Mouse (Mus musculus): ENCODE measurements around the gene Parp3. TPM values are rescaled to one million over a fixed set of nuclear protein-coding genes. Genes with fewer than 3 reads are reported as not detected.

Parp3 gene
- polyA plus RNA-seq, 1 experiment from 2014 or later, result 3.7 TPM

DNA sequence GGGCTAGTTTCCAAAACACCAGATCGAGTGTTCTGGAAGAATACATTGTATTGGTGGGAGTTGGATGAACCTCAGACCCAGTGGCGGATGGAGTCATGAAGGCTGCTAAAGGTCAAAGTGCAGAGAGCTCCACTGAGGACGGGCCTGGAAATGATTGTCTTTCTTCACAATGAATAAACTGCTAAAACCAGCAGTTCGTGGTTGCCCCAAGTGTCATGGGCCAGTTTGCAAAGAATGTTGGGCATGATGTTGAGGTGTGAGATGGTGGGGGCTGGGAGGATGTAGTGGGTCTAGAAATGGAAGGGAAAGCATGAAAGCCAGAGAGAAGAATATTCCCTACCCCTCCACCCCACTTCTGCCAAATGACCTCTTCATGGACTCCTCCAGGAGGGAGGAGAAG lies 31.9 kb downstream of the Parp3 start:
- no peak overlapping the region for H3K4me3 ChIP-seq
- H3K4me1 ChIP-seq, result peaks cover 33% of the 10 kb centered on the region
- no peak overlapping the region for H3K27ac ChIP-seq
- H3K9me3 ChIP-seq, result no peaks in the 10 kb centered on the region
- H3K4me2 ChIP-seq (replicated peaks), result no peak overlapping the region
- ATAC-seq (ENCODE audit: insufficient number of reproducible peaks, insufficient read depth, low FRiP score, low TSS enrichment), result no peak
- H3K9ac ChIP-seq, result no peak overlapping the region
- WGBS, result 66% methylated on average over 4 of the region's 4 CpGs
- no peaks in the 10 kb centered on the region for H3K27me3 ChIP-seq
- 0 out of 2 replicates have a peak, but pooled peaks cover 5% of the 10 kb centered on the region for H3K36me3 ChIP-seq

DNA sequence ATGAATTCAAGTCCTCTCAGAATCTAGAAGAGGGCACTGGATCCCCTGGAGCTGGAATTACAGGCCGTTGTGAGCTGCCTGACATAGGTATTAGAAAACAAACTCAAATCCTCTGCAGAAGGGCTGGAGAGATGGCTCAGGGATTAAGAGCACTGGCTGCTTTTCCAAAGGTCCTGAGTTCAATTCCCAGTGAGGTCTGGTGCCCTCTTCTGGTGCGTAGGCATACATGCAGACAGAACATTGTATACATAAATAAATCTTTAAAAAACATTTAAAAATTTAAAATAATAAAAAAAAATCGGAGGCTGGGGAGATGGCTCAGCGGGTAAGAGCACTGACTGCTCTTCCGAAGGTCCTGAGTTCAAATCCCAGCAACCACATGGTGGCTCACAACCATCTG lies 34.1 kb downstream of the Parp3 start:
- H3K9me3 ChIP-seq, result no peaks in the 10 kb centered on the region
- H3K4me2 ChIP-seq (replicated peaks), result no peak overlapping the region
- ATAC-seq (ENCODE audit: insufficient number of reproducible peaks, insufficient read depth, low FRiP score, low TSS enrichment), result no peak
- no peak overlapping the region for H3K27ac ChIP-seq
- H3K36me3 ChIP-seq, result 0 out of 2 replicates have a peak, but pooled peaks cover 5% of the 10 kb centered on the region
- peaks cover 24% of the 10 kb centered on the region for H3K4me1 ChIP-seq
- no peak overlapping the region for H3K9ac ChIP-seq
- no peak overlapping the region for H3K4me3 ChIP-seq
- no peaks in the 10 kb centered on the region for H3K27me3 ChIP-seq
- 82% methylated on average over 5 of the region's 5 CpGs for WGBS

DNA sequence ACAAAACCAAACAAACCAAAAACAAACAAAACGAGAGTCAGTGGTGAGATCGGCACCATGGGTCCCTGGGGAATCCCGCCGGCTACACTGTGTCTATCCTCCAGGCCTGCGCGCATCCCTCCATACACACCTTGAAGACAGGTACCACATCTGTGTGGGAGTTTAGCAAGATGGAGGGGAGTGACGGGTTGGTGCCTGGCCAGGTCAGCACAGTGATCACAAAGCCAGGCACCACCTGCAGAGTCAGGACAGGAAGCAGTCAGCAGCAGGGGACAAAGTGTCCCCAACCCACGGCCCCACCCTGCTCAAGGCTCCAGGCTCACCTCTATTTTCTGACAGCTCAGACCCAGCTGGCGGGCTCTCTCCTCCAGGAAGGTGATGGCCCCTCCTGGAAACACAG lies 40.2 kb downstream of the Parp3 start:
- Histone ChIP-seq H3K27me3 (no peaks in the 10 kb centered on the region), H3K36me3 (peaks cover 38% of the 10 kb centered on the region), H3K4me3 (no peak overlapping the region), H3K27ac (no peak overlapping the region), H3K9ac (0 out of 2 replicates have a peak overlapping the region, but pooled peaks have one; percentile 5), H3K4me1 (peaks cover 22% of the 10 kb centered on the region), H3K9me3 (no peaks in the 10 kb centered on the region), H3K4me2 (replicated peaks) (0 out of 2 replicates have a peak overlapping the region, but pooled peaks have one; percentile 70)
- WGBS, result 78% methylated on average over 9 of the region's 9 CpGs
- no peak for ATAC-seq (ENCODE audit: insufficient number of reproducible peaks, insufficient read depth, low FRiP score, low TSS enrichment)

DNA sequence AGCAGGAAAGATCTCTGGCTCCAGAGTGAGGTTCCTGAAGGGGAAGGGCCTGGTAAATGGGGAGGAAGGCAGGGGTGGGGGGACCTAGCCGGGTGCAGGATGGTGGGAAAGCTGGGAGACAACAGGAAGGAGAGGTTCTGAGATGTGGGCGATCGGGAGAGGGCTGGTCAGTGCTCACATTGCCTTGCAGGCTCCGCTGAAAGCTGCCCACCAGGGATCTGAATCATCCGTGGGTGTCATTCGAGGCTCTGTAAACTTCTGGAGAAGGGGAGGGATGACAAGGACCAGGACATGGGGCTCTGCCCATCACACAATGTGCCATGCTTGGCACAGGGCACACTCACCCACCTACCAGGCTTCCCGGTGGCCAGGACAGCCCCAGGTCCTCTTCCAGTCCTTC lies 43.4 kb downstream of the Parp3 start:
- peaks cover 43% of the 10 kb centered on the region for H3K36me3 ChIP-seq
- H3K4me1 ChIP-seq, result peaks cover 23% of the 10 kb centered on the region
- H3K27me3 ChIP-seq, result no peaks in the 10 kb centered on the region
- H3K4me2 ChIP-seq (replicated peaks), result no peak overlapping the region
- no peaks in the 10 kb centered on the region for H3K9me3 ChIP-seq
- no peak overlapping the region for H3K27ac ChIP-seq
- ATAC-seq (ENCODE audit: insufficient number of reproducible peaks, insufficient read depth, low FRiP score, low TSS enrichment), result no peak
- H3K9ac ChIP-seq, result no peak overlapping the region; the same call in 1 of the 2 replicates
- no peak overlapping the region for H3K4me3 ChIP-seq
- 69% methylated on average over 7 of the region's 7 CpGs for WGBS

DNA sequence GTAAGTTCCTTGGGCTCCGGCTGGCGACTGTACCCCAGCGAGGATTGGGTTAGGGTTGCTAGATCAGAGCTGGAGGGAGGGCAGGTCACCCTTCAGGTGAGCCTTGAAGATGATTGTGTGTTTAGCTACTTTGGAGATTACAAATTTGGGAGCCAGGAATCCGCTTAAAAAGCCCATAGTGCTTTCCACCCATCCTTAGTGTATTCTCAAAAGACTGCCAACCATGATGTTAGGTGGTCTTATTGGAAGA lies 46.8 kb downstream of the Parp3 start:
- H3K4me1 ChIP-seq, result peaks cover 7% of the 10 kb centered on the region
- no peak for ATAC-seq (ENCODE audit: insufficient number of reproducible peaks, insufficient read depth, low FRiP score, low TSS enrichment)
- peak overlapping the region; percentile 71 for H3K4me3 ChIP-seq
- peak overlapping the region; percentile 90 for H3K9ac ChIP-seq
- no peaks in the 10 kb centered on the region for H3K27me3 ChIP-seq
- H3K36me3 ChIP-seq, result peaks cover 42% of the 10 kb centered on the region
- H3K4me2 ChIP-seq (replicated peaks), result peak overlapping the region; percentile 64
- peak overlapping the region; percentile 96 for H3K27ac ChIP-seq
- H3K9me3 ChIP-seq, result no peaks in the 10 kb centered on the region
- 2% methylated on average over 4 of the region's 4 CpGs for WGBS

DNA sequence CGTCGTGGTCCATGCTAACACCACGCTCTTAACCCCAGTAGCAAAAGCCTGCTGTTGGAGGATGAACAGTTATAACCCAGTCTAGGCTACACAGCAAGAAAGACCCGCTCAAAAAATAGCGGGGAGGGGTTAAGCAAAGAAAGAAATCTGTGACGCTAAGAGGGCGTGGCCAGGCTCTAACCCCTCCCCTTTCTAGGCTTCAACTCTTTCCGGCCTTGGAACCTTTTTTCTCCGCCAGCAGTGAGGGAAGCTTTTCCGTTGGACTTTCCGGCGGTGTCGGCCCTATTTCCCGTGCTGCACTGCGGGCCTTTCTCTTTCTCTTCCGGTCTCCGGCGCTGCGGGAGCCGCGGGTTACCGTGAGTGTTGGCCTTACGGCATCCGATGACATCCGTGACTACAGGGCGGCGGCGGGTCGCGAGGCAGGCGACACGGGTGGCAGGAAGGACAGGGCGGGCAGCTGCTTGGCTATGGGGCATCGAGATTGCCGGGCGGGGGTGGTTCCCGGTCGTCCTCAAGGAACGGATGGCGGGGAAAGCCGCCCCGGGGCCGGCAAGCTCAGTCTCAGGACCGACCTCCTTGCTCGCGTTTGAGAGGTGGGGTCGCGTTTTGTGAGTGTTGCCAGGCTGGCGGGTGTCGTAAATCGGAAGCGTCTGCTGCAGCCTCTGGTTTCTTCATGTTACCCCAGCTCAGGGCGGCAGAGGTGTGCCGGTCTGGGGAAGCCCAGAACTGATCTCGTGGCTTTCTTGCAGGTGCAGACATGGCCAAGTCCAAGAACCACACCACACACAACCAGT lies 47.3 kb downstream of the Parp3 start, which contains the start of gene Rpl29:
TSS of gene Rpl29 (plus strand) at position 234 of the 794 bp plus-strand sequence.
- Histone ChIP-seq H3K4me3 (peak within 1 kb of the TSS; percentile 71), H3K4me2 (replicated peaks) (peak within 1 kb of the TSS; percentile 64), H3K27ac (peak within 1 kb of the TSS; percentile 96), H3K4me1 (peaks cover 7% of the 10 kb centered on the region), H3K27me3 (no peaks in the 10 kb centered on the region), H3K36me3 (peaks cover 36% of the 10 kb centered on the region), H3K9ac (peak within 1 kb of the TSS; percentile 90), H3K9me3 (no peaks in the 10 kb centered on the region)
- ATAC-seq (ENCODE audit: insufficient number of reproducible peaks, insufficient read depth, low FRiP score, low TSS enrichment), result peak; percentile 90
- under 1% methylated on average over 55 of the region's 55 CpGs for WGBS

DNA sequence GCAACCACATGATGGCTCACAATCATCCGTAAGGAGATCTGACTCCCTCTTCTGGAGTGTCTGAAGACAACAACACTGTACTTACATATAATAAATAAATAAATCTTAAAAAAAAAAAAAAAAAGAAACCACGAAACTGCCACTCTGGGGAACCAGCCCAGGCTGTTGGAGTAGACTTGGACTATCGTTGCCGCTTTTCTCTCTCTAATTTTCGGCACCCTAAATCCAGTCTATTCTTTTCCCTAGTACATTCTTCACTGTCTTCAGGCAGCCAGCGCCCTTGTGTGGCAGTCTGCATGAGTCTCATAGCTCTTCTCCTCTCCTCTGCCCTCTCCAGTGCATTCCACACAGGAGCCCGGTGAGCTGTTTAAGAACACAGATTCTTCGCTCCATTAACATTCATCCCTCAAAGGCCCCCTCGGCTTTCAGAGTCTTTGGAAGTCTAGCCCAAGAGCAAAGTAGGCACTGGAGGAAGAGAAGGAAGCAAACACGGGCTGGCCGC lies 48.0 kb downstream of the Parp3 start:
- H3K4me2 ChIP-seq (replicated peaks), result peak overlapping the region; percentile 64
- no peaks in the 10 kb centered on the region for H3K9me3 ChIP-seq
- peak overlapping the region; percentile 71 for H3K4me3 ChIP-seq
- ATAC-seq (ENCODE audit: insufficient number of reproducible peaks, insufficient read depth, low FRiP score, low TSS enrichment), result peak; percentile 73
- WGBS, result 20% methylated on average over 11 of the region's 11 CpGs
- peaks cover 30% of the 10 kb centered on the region for H3K36me3 ChIP-seq
- H3K9ac ChIP-seq, result peak overlapping the region; percentile 44; the same call in 1 of the 2 replicates
- no peaks in the 10 kb centered on the region for H3K27me3 ChIP-seq
- peaks cover 7% of the 10 kb centered on the region for H3K4me1 ChIP-seq
- H3K27ac ChIP-seq, result peak overlapping the region; percentile 96

DNA sequence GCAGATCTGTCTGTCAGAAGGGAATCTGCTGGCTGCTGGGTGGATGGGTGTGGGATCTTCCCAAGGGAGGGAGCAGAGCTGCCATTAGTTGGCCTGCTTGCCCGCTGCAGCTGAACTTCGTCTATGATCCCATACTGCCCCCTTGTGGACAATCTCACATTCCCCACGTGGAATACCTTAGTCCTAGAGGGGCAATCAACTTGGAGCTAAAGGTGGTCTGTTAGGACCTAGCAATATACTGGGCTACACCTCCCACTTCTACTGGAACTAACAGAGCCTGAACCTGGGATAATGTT lies 54.9 kb downstream of the Parp3 start:
- Histone ChIP-seq H3K4me3 (no peak overlapping the region), H3K27ac (peak overlapping the region; percentile 85)

DNA sequence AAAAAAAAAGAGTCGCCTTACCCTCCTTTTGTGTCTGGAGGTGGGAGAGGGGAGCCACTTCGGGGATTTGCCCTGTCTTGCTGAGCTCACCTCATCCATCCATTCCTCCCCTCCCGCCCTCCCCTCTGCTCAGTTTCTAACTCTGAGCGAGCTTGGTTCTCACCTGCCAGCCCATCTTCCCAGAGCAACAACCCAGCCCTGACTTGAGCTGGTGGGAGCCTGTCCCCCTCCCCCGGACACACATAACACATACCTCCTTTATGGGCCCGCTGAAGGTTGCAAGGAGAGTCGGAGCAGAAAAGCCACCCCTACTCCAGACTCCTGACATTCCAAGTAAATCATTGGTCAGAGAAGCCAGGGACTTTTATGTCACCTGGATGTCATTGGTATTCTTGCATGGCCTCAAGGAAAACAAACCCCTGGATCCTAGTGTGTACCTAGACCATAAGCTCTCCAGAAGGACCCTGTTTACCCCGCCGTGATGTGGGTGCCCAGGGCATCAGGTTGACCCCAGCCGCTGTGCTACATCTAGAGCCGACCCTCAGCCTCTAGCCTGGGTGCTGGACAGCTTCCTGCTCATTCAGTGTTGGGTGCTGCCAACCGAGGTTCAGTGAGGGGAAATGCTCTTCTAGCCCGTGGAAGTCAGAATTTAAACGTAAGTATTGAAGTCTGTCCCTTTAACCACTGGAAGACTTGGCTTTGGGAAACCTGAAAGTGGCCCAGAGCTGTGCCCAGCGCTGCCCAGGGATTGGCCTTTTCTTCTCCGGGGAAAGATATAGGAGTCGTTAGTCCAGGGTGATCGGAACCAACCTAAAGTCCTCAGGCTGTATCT lies 55.5 kb downstream of the Parp3 start:
- Histone ChIP-seq H3K9ac (no peak overlapping the region), H3K9me3 (no peaks in the 10 kb centered on the region), H3K27me3 (no peaks in the 10 kb centered on the region), H3K4me1 (peaks cover 42% of the 10 kb centered on the region), H3K4me2 (replicated peaks) (peak overlapping the region; percentile 38), H3K27ac (peak overlapping the region; percentile 85), H3K36me3 (no peaks in the 10 kb centered on the region), H3K4me3 (no peak overlapping the region)
- ATAC-seq (ENCODE audit: insufficient number of reproducible peaks, insufficient read depth, low FRiP score, low TSS enrichment), result peak; percentile 44
- 6% methylated on average over 18 of the region's 18 CpGs for WGBS

More for the DNA sequence above, 54.9 kb downstream of the Parp3 start:
- peaks cover 42% of the 10 kb centered on the region for H3K4me1 ChIP-seq
- H3K9me3 ChIP-seq, result no peaks in the 10 kb centered on the region
- H3K36me3 ChIP-seq, result no peaks in the 10 kb centered on the region
- H3K4me2 ChIP-seq (replicated peaks), result peak overlapping the region; percentile 38
- no peaks in the 10 kb centered on the region for H3K27me3 ChIP-seq
- H3K9ac ChIP-seq, result no peak overlapping the region
- peak; percentile 42 for ATAC-seq (ENCODE audit: insufficient number of reproducible peaks, insufficient read depth, low FRiP score, low TSS enrichment)
- 1% methylated on average over 3 of the region's 3 CpGs for WGBS

DNA sequence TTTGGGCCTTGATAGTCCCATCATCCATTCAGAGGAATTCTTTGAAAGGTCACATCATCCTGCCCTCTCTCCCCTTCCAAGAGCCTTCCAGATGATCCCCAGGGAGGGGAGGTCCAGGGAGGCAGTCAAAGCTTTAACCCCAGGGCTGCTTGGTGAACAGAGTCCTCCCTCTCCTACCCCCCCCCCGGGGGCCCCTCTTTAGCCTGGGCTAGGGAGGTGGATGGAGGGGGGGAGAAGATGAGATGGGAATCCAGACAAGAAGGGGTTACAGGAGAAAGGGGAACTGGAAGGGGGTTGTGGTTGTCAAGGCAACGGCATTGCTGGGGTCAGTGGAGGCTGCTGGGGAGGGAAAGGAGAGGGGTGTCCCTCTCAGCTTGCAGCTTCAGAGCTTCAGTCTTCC lies 56.1 kb downstream of the Parp3 start:
- Histone ChIP-seq H3K4me1 (peaks cover 42% of the 10 kb centered on the region), H3K9me3 (no peaks in the 10 kb centered on the region), H3K36me3 (no peaks in the 10 kb centered on the region), H3K9ac (0 out of 2 replicates have a peak overlapping the region, but pooled peaks have one; percentile 27), H3K27me3 (no peaks in the 10 kb centered on the region), H3K27ac (peak overlapping the region; percentile 85), H3K4me3 (no peak overlapping the region), H3K4me2 (replicated peaks) (peak overlapping the region; percentile 38)
- WGBS, result 0% methylated on average over 2 of the region's 2 CpGs
- peak; percentile 16 for ATAC-seq (ENCODE audit: insufficient number of reproducible peaks, insufficient read depth, low FRiP score, low TSS enrichment)

Measured in embryonic facial prominence, embryonic 12.5 days (tissue).